Mouse (Mus musculus): ENCODE measurements around the gene Zfp655. TPM values are rescaled to one million over a fixed set of nuclear protein-coding genes. Genes with fewer than 3 reads are reported as not detected.
"Not testable (repeated sequence)": the region's sequence is repeated elsewhere in the genome, so short reads cannot be mapped to it uniquely, and the experiment has no call there.

Zfp655 gene
- polyA plus RNA-seq, 1 experiment from 2014 or later: 33.8 TPM

GRCm38 (mm10) chr5:145214679-145215078, 16.8 kb upstream of the Zfp655 start:
- Histone ChIP-seq H3K4me1 (ENCODE audit: control insufficient read depth, insufficient read depth, low read length) (no peaks in the 10 kb centered on the region), H3K9me3 (replicated peaks; ENCODE audit: control insufficient read depth, low read length) (no peaks in the 10 kb centered on the region), H3K9ac (ENCODE audit: low read length) (no peak overlapping the region), H3K36me3 (ENCODE audit: control insufficient read depth, insufficient read depth, low read length) (0 out of 2 replicates have a peak, but pooled peaks cover 21% of the 10 kb centered on the region), H3K27ac (ENCODE audit: low read length) (no peak overlapping the region), H3K4me3 (replicated peaks; ENCODE audit: low read length) (no peak overlapping the region), H3K4me2 (ENCODE audit: low read depth, low read length) (no peak overlapping the region), H3K27me3 (ENCODE audit: control insufficient read depth, insufficient read depth, low read length) (no peaks in the 10 kb centered on the region)
- no peak for ATAC-seq (ENCODE audit: insufficient read depth, low FRiP score)
- 74% methylated on average over 4 of the region's 4 CpGs for WGBS

- no peaks in the 10 kb centered on the region for H3K9me3 ChIP-seq (replicated peaks; ENCODE audit: control insufficient read depth, low read length)
- no peaks in the 10 kb centered on the region for H3K4me1 ChIP-seq (ENCODE audit: control insufficient read depth, insufficient read depth, low read length)
- no peak overlapping the region for H3K9ac ChIP-seq (ENCODE audit: low read length)
- H3K4me3 ChIP-seq (replicated peaks; ENCODE audit: low read length): no peak overlapping the region
- no peak overlapping the region for H3K4me2 ChIP-seq (ENCODE audit: low read depth, low read length)
- peak; percentile 49; the same call in 1 of the 2 replicates for ATAC-seq (ENCODE audit: insufficient read depth, low FRiP score)
- no peaks in the 10 kb centered on the region for H3K27me3 ChIP-seq (ENCODE audit: control insufficient read depth, insufficient read depth, low read length)
- H3K27ac ChIP-seq (ENCODE audit: low read length): no peak overlapping the region
- 65% methylated on average over 6 of the region's 6 CpGs for WGBS
- peaks cover 32% of the 10 kb centered on the region for H3K36me3 ChIP-seq (ENCODE audit: control insufficient read depth, insufficient read depth, low read length)
Measured at GRCm38 (mm10) chr5:145217746-145218145, 13.8 kb upstream of the Zfp655 start.

GRCm38 (mm10) chr5:145218206-145218605, 13.3 kb upstream of the Zfp655 start:
- no peak overlapping the region for H3K27ac ChIP-seq (ENCODE audit: low read length)
- no peaks in the 10 kb centered on the region for H3K4me1 ChIP-seq (ENCODE audit: control insufficient read depth, insufficient read depth, low read length)
- H3K36me3 ChIP-seq (ENCODE audit: control insufficient read depth, insufficient read depth, low read length): peaks cover 32% of the 10 kb centered on the region
- no peak overlapping the region for H3K4me3 ChIP-seq (replicated peaks; ENCODE audit: low read length)
- H3K27me3 ChIP-seq (ENCODE audit: control insufficient read depth, insufficient read depth, low read length): no peaks in the 10 kb centered on the region
- no peak overlapping the region for H3K4me2 ChIP-seq (ENCODE audit: low read depth, low read length)
- no peak for ATAC-seq (ENCODE audit: insufficient read depth, low FRiP score)
- H3K9me3 ChIP-seq (replicated peaks; ENCODE audit: control insufficient read depth, low read length): no peaks in the 10 kb centered on the region
- H3K9ac ChIP-seq (ENCODE audit: low read length): no peak overlapping the region
- WGBS: 95% methylated on average over 21 of the region's 21 CpGs

- Histone ChIP-seq H3K36me3 (ENCODE audit: control insufficient read depth, insufficient read depth, low read length) (peaks cover 32% of the 10 kb centered on the region), H3K4me2 (ENCODE audit: low read depth, low read length) (no peak overlapping the region), H3K27me3 (ENCODE audit: control insufficient read depth, insufficient read depth, low read length) (no peaks in the 10 kb centered on the region), H3K9me3 (replicated peaks; ENCODE audit: control insufficient read depth, low read length) (no peaks in the 10 kb centered on the region), H3K9ac (ENCODE audit: low read length) (no peak overlapping the region), H3K4me3 (replicated peaks; ENCODE audit: low read length) (no peak overlapping the region), H3K4me1 (ENCODE audit: control insufficient read depth, insufficient read depth, low read length) (no peaks in the 10 kb centered on the region), H3K27ac (ENCODE audit: low read length) (no peak overlapping the region)
- 94% methylated on average over 20 of the region's 20 CpGs for WGBS
- ATAC-seq (ENCODE audit: insufficient read depth, low FRiP score): no peak
Measured at GRCm38 (mm10) chr5:145218671-145219070, 12.8 kb upstream of the Zfp655 start.

- Histone ChIP-seq H3K9me3 (replicated peaks; ENCODE audit: control insufficient read depth, low read length) (no peaks in the 10 kb centered on the region), H3K4me1 (ENCODE audit: control insufficient read depth, insufficient read depth, low read length) (no peaks in the 10 kb centered on the region), H3K9ac (ENCODE audit: low read length) (no peak overlapping the region), H3K36me3 (ENCODE audit: control insufficient read depth, insufficient read depth, low read length) (peaks cover 27% of the 10 kb centered on the region), H3K4me2 (ENCODE audit: low read depth, low read length) (no peak overlapping the region), H3K27me3 (ENCODE audit: control insufficient read depth, insufficient read depth, low read length) (no peaks in the 10 kb centered on the region), H3K4me3 (replicated peaks; ENCODE audit: low read length) (no peak overlapping the region), H3K27ac (ENCODE audit: low read length) (no peak overlapping the region)
- ATAC-seq (ENCODE audit: insufficient read depth, low FRiP score): no peak
- WGBS: 88% methylated on average over 8 of the region's 8 CpGs
Measured at GRCm38 (mm10) chr5:145219981-145220380, 11.5 kb upstream of the Zfp655 start.

- Histone ChIP-seq H3K27me3 (ENCODE audit: control insufficient read depth, insufficient read depth, low read length) (no peaks in the 10 kb centered on the region), H3K4me1 (ENCODE audit: control insufficient read depth, insufficient read depth, low read length) (no peaks in the 10 kb centered on the region), H3K4me2 (ENCODE audit: low read depth, low read length) (no peak overlapping the region), H3K27ac (ENCODE audit: low read length) (no peak overlapping the region), H3K4me3 (replicated peaks; ENCODE audit: low read length) (no peak overlapping the region), H3K9me3 (replicated peaks; ENCODE audit: control insufficient read depth, low read length) (no peaks in the 10 kb centered on the region), H3K9ac (ENCODE audit: low read length) (no peak overlapping the region), H3K36me3 (ENCODE audit: control insufficient read depth, insufficient read depth, low read length) (peaks cover 23% of the 10 kb centered on the region)
- ATAC-seq (ENCODE audit: insufficient read depth, low FRiP score): no peak
- WGBS: 87% methylated on average over 5 of the region's 5 CpGs
Measured at GRCm38 (mm10) chr5:145222840-145223239, 8.7 kb upstream of the Zfp655 start.

- H3K27ac ChIP-seq (ENCODE audit: low read length): no peak overlapping the region
Measured at GRCm38 (mm10) chr5:145223395-145223794, 8.1 kb upstream of the Zfp655 start.

GRCm38 (mm10) chr5:145226453-145226852, 5.1 kb upstream of the Zfp655 start:
- Histone ChIP-seq H3K4me3 (replicated peaks; ENCODE audit: low read length) (no peak overlapping the region), H3K36me3 (ENCODE audit: control insufficient read depth, insufficient read depth, low read length) (peaks cover 3% of the 10 kb centered on the region; the same call in 1 of the 2 replicates), H3K4me1 (ENCODE audit: control insufficient read depth, insufficient read depth, low read length) (no peaks in the 10 kb centered on the region), H3K9ac (ENCODE audit: low read length) (no peak overlapping the region), H3K27me3 (ENCODE audit: control insufficient read depth, insufficient read depth, low read length) (no peaks in the 10 kb centered on the region), H3K9me3 (replicated peaks; ENCODE audit: control insufficient read depth, low read length) (no peaks in the 10 kb centered on the region), H3K27ac (ENCODE audit: low read length) (no peak overlapping the region), H3K4me2 (ENCODE audit: low read depth, low read length) (no peak overlapping the region)
- no peak for ATAC-seq (ENCODE audit: insufficient read depth, low FRiP score)
- 47% methylated on average over 2 of the region's 2 CpGs for WGBS

More at GRCm38 (mm10) chr5:145223395-145223794, 8.1 kb upstream of the Zfp655 start:
- H3K36me3 ChIP-seq (ENCODE audit: control insufficient read depth, insufficient read depth, low read length): peaks cover 23% of the 10 kb centered on the region
- ATAC-seq (ENCODE audit: insufficient read depth, low FRiP score): no peak
- 71% methylated on average over 12 of the region's 12 CpGs for WGBS
- no peaks in the 10 kb centered on the region for H3K27me3 ChIP-seq (ENCODE audit: control insufficient read depth, insufficient read depth, low read length)
- no peaks in the 10 kb centered on the region for H3K4me1 ChIP-seq (ENCODE audit: control insufficient read depth, insufficient read depth, low read length)
- H3K4me3 ChIP-seq (replicated peaks; ENCODE audit: low read length): no peak overlapping the region
- no peak overlapping the region for H3K9ac ChIP-seq (ENCODE audit: low read length)
- no peaks in the 10 kb centered on the region for H3K9me3 ChIP-seq (replicated peaks; ENCODE audit: control insufficient read depth, low read length)
- no peak overlapping the region for H3K4me2 ChIP-seq (ENCODE audit: low read depth, low read length)

- not testable (repeated sequence) for H3K36me3 ChIP-seq (ENCODE audit: control insufficient read depth, insufficient read depth, low read length); H3K4me2 ChIP-seq (ENCODE audit: low read depth, low read length); ATAC-seq (ENCODE audit: insufficient read depth, low FRiP score); H3K27me3 ChIP-seq (ENCODE audit: control insufficient read depth, insufficient read depth, low read length); H3K4me1 ChIP-seq (ENCODE audit: control insufficient read depth, insufficient read depth, low read length); H3K9ac ChIP-seq (ENCODE audit: low read length); H3K9me3 ChIP-seq (replicated peaks; ENCODE audit: control insufficient read depth, low read length); H3K27ac ChIP-seq (ENCODE audit: low read length); H3K4me3 ChIP-seq (replicated peaks; ENCODE audit: low read length)
- 82% methylated on average over 6 of the region's 6 CpGs for WGBS
Measured at GRCm38 (mm10) chr5:145229283-145229682, 2.2 kb upstream of the Zfp655 start.
